Mouse (Mus musculus) fibroblast of lung, adult 2 months (primary cell): ENCODE measurements around the gene Il20rb.

Experiments
- DNase-seq: peaks from one replicate; pipeline ENCODE4 v3.0.0-alpha.2; 2011; ENCODE audit warnings: low read depth

The Il20rb gene

DNA sequence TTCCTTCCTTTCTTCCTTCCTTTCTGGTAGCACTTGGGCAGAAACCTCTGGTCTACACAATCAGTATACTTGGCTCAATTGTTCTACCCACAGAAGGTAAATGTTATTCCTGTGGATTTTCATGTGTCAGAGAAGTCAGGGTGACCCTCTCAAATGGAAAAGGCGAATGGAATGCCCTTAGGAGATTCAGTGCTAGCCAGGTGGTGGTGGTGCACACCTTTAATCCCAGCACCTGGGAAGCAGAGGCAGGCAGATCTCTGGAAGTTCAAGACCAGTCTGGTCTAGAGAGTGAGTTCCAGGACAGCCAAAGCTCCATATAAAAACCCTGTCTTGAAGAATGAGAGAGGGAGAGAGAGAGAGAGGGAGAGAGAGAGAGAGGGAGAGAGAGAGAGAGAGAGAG lies 16.4 kb downstream of the Il20rb start:
- no peak for DNase-seq

DNA sequence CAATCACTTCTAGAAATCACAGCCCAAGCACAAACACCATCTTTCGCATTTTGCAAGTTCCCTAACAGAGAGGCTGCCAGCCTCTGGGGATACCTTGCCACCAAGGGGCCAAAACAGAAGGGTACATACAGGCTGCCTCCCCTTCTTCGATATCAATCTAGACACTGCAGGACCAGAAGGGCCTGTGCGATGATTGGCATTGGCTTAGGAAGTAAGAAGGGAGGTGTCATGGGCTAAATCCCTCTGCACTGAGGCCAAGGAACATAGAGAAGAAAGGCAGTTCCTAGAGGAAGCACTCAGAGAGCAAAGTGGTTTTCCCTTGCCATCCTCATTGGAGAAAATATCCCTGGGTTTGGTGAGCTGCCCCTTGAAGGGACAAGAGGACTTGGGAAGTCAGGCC lies 16.9 kb downstream of the Il20rb start:
- no peak for DNase-seq

GRCm38 (mm10) chr9:100468151-100468550 lies 18.4 kb downstream of the Il20rb start:
- DNase-seq: no peak

DNA sequence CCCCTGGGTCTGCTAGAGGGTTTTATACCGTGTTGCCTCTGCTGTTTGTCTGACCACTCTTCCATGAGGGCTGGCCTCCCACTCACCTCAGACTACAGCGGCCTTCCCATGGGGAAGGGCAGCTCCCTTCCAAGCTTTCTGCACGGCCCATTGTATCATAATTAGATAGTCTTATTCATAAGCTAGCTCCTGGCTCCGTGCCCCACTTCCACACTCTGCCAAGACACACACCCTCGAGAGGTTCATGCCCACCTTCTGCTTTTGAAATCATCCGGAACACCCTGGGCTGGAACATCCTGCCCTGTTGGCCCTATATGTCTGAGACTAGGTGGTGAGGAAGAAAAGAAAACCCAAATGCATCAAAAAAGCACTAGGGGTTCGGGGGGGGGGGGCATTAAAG lies 18.9 kb downstream of the Il20rb start:
- no peak for DNase-seq

- DNase-seq: no peak
Measured at GRCm38 (mm10) chr9:100466743-100467142, 19.8 kb downstream of the Il20rb start.

GRCm38 (mm10) chr9:100465988-100466387 lies 20.6 kb downstream of the Il20rb start:
- no peak for DNase-seq

GRCm38 (mm10) chr9:100465380-100465779 lies 21.2 kb downstream of the Il20rb start:
- no peak for DNase-seq

DNA sequence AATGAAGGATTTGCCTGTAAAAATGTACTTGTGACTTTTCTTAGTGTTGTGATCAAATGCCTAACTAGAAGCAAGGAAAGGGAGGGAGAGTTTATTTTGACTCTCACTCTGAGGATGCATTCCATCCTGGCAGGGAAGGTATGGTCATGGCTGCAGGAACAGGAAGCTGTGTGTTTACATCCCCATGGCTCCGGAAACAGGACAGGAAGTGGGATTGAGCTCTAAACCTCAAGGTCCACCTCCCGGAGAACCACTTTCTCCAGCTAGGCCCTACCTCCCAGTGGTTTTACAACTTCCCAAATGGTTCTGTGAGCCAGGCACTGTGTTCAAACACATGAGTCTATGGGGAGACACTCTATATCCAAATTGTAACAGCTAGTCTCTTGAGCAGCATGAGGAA lies 22.8 kb downstream of the Il20rb start:
- no peak for DNase-seq

GRCm38 (mm10) chr9:100462098-100462497 lies 24.5 kb downstream of the Il20rb start:
- no peak for DNase-seq

DNA sequence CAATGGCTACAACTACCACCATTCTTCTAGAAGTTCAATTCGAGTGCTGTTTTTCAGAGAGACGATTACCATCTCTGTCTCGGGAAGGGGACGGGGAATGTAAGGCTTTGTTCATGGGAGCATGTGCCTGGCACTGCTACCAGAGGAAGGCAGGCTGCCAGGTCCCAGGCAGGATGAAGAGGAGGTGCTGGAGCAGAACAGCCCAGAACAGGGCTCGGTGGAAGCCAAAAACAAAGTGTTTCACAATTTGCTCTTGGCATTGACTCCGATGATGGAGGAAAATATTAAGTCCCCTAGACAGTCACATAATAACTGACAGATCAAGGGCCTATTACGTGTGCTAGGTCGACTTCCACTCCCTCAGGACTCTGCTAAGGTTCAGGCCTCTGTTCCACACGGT lies 24.9 kb downstream of the Il20rb start:
- DNase-seq: peak; percentile 89

- DNase-seq: no peak
Measured at GRCm38 (mm10) chr9:100460203-100460602, 26.4 kb downstream of the Il20rb start.

DNA sequence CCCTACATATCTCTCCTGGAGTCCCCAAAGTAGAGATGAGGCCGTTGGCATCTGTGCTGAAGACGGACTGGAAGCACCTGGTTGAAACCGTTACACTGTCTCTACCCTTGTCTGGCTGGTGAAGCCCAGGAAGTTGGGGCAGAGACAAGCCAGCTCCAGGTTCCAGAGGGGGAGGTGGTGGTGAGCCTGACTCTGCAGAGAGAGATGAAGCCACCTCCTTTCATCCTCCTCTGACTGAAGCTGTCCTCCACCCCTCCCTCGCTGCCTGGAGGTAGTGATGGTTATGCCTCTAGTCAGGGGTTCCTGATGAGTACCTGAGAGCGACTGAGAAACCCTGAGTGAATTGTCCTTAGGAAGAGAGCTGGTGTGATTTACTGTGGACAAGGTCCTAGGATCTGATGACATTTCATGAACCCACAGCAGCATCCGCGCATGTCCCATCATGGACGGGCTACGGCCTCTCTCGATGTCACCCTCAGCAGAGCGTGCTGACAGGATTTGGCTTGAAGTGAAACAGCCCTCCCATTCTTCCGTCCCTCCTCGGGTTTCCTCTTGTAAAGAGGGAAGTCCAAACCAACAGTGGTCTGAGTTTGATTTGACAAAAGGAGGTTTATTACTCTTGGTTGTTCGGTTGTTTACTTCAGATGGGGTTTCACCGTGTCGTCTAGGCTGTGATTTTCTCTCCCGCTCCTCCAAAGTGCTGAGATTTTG lies 28.5 kb downstream of the Il20rb start:
- no peak for DNase-seq

GRCm38 (mm10) chr9:100454664-100454993 lies 32.0 kb downstream of the Il20rb start:
- no peak for DNase-seq

- peak; percentile 50 for DNase-seq
Measured at GRCm38 (mm10) chr9:100453944-100454663, 32.5 kb downstream of the Il20rb start.

DNA sequence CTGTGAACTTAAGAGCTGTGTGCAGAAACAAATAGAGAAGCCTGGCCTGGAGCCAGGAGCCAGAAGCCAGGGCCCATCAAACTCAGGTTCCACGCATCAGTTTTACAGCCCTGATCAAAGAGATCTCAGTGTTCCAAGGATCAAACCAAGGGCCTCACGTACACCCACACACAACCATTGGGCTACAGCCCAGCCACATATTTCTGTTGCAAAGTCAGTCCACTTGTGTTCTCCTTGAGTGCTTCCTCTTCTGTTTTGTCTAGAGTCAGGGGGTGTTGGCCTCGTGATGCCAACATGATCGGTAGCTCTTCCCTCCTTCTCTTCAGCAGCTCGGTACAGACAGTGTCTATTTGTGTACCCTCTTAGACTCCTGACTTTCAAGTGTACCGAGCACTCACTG lies 34.2 kb downstream of the Il20rb start:
- no peak for DNase-seq

DNA sequence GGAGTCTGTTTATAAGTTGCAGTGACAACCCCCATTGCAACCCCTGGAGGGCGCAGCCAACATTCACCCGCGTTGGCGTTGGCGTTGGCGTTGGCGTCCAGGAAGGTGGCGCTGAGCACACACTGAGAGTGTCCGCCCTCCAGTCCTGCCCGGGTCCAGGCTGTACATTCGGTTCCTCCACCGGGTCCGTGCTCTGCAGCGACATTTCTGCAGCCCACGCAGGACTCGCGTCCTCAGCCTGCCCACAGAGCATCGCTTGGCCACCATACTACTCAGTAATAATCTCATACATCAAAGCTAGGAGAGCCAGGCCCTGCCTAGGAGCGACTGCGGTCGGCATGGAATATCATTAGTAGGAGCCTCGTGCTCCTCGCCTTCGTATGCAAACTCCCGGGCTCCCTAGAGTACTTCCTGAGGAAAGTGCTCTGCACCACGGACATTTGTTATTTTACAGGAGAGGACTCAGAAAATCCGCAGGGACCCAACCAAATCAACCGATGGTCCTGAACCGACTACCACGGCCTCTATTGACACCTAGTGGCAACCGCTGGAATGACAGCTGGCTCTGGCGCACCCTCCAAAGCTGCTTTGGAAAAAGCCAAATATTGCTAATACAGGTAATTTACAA lies 40.4 kb downstream of the Il20rb start:
- no peak for DNase-seq

DNA sequence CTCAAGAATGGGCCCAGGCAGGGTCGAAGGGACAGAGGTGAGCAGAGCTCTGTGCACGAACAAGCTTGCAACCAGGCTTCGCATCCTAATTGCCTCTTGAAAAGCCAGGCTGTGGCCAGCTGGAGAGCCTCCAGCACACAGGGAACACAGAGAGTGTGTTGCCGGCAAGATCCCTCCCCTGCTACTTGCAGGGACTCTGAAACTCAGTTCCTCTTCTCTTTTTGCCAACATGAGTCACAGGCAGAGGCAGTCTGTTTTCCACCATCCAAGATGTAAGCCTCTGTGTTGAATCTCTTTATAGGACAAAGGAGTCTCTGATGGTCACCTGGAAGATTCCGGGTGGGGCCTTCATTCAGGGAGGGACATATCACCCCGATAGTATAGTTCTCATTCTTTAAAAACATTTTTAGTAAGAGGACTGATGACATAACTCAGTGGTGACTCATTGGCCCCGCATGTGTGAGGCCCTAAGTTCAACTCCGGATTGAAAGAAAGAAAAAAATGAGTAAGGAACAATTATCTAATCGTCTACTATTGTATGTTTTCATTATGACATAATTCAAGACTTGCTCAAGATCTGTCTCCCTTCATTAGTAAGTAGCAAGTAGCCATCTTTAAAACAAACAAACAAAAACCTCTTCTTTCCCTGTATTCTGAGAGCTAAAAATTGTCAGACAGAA lies 46.3 kb downstream of the Il20rb start:
- DNase-seq: peak; percentile 65

- DNase-seq: no peak
Measured at GRCm38 (mm10) chr9:100439481-100439880, 47.1 kb downstream of the Il20rb start.

DNA sequence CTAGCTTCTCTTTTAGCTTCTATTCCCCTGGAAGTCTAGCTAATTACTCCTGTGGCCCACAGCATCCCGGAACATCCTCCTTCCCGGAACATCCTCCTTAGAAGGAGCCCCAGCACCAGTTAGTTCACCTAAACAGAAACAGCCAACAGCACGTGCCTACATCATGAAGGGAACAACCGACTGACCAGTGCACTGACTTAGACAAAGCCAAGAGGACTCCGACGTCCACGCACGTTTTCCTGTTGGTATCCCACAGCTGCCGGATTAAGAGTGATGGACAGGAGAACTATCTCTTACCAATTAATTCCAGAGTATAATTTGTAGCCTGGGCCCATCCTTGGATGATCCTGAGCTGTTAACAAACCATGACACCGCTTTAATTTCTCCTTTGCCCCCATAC lies 47.6 kb downstream of the Il20rb start:
- DNase-seq: no peak

GRCm38 (mm10) chr9:100436865-100437595 lies 49.6 kb downstream of the Il20rb start:
- no peak for DNase-seq

GRCm38 (mm10) chr9:100431355-100431754 lies 55.2 kb downstream of the Il20rb start:
- DNase-seq: no peak

- no peak for DNase-seq
Measured at GRCm38 (mm10) chr9:100430911-100431310, 55.7 kb downstream of the Il20rb start.
